Mouse (Mus musculus) intestine, embryonic 15.5 days (tissue): ENCODE data around the gene Hspb9. TPM values are rescaled to one million over a fixed set of nuclear protein-coding genes. Genes with fewer than 3 reads are reported as not detected.

Source experiments
- ATAC-seq: fragments of 200-750 bp; cut with Nextera tagmentation; 2 replicates; pipeline ENCODE4 v1.8.0; 2017; ENCODE audit warnings: moderate TSS enrichment, moderate library complexity
- H3K27ac ChIP-seq: fragments of 300-500 bp; sonication (generic); 2 replicates; pipeline ENCODE4 v1.5.1; 2015; ENCODE audit warnings: mild to moderate bottlenecking, inconsistent platforms
- H3K27me3 ChIP-seq: fragments of 300-500 bp; sonication (generic); replicated peaks from 2 replicates; pipeline ENCODE4 v1.6.1; 2015; ENCODE audit warnings: inconsistent platforms
- H3K36me3 ChIP-seq: fragments of 300-500 bp; sonication (generic); 2 replicates; pipeline ENCODE4 v1.6.1; 2015; ENCODE audit warnings: inconsistent platforms
- H3K4me1 ChIP-seq: fragments of 300-500 bp; sonication (generic); replicated peaks from 2 replicates; pipeline ENCODE4 v1.6.1; 2015; ENCODE audit warnings: inconsistent platforms
- H3K4me2 ChIP-seq: fragments of 300-500 bp; sonication (generic); replicated peaks from 2 replicates; pipeline ENCODE4 v1.6.1; 2015; ENCODE audit warnings: mild to moderate bottlenecking, inconsistent platforms
- H3K4me3 ChIP-seq: fragments of 300-500 bp; sonication (generic); replicated peaks from 2 replicates; pipeline ENCODE4 v1.5.1; 2015; ENCODE audit warnings: inconsistent platforms
- H3K9ac ChIP-seq: fragments of 300-500 bp; sonication (generic); 2 replicates; pipeline ENCODE4 v1.6.1; 2015; ENCODE audit warnings: inconsistent platforms
- H3K9me3 ChIP-seq: fragments of 300-500 bp; sonication (generic); 2 replicates; pipeline ENCODE4 v1.6.1; 2016; ENCODE audit warnings: inconsistent platforms
- WGBS: fragments of 180-500 bp; shearing (Covaris S2); methylation state at CpG from one replicate; pipeline ENCODE4 v1.1.7; 2015; 5-methylcytosine and 5-hydroxymethylcytosine counted together
- polyA plus RNA-seq: library from polyadenylated mRNA; unstranded; fragments of >200 nt; fragmentation: Nextera tagmentation; extraction: Ambion mirVana; gene quantifications from 2 replicates; pipeline ENCODE4 v1.2.1, GENCODE M21; 2015

The Hspb9 gene
- polyA plus RNA-seq, 1 experiment from 2014 or later: 0.54 TPM

DNA sequence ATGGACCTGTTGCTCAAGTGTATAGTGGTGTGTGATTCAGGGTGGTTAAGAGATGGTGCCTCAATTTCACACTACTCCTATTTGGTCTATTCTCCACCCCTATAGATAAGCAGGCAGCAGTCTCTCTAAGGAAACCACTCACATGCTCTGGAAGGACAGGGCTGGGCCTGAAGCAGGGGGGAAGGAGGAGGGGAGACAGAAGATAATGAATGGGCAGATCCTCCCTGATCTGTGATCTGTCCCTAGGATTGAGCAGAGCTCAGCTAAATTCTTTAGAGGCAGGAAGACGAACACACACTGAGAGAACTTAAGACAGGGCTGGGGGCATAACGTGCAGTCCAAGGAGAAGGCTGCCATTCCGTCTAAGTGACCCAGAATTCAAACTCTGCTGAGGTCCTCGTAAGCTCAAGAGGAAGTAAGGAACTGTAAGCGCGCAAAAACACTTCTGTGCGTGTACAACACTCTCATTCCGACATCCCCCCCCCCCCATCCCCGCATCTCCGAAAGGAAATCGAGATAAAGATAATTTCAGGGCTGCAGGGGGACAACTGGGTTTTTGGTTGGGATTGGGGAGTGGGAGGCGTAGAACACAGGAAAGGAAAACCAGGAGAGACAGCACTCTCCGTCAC is 23.6 kb downstream of the Hspb9 start:
- WGBS: under 1% methylated on average over 13 of the region's 13 CpGs
- Histone ChIP-seq H3K4me3 (peak overlapping the region; percentile 95), H3K9me3 (no peaks in the 10 kb centered on the region), H3K27ac (peak overlapping the region; percentile 70), H3K27me3 (no peaks in the 10 kb centered on the region), H3K4me1 (peaks cover 22% of the 10 kb centered on the region), H3K4me2 (peak overlapping the region; percentile 82), H3K36me3 (no peaks in the 10 kb centered on the region), H3K9ac (peak overlapping the region; percentile 97)
- 0 out of 2 replicates have a peak, but pooled peaks have one; percentile 13 for ATAC-seq

DNA sequence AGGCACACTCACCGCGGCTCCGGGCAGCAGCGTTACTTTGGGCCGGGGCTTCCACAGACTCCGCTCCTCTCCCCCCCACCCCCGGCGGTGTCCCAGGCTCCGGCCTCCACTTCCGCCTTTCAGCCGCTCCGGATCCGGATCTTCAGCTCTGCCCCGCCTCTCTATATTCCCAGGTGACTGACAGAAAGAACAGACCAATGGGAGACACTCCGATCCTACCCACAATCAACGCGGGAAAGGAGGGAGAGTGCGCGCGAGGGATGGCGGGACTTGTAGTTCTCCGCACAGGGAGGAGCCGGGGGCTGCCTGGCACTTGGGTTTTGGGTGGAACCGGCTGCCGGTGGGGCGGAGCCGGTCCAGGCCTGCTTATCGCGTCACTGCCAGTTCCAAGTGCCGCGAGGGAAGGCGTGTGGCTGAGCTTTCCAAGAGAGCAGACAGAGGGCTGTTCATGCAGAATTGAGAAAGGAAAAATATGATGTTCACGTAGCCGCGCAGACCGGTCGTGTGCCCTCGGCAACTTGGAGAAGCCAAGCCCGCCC is 24.5 kb downstream of the Hspb9 start, which contains the start of gene Rab5c:
TSS of gene Rab5c (minus strand) at position 150 of the 539 bp plus-strand sequence.
- peak within 1 kb of the TSS; percentile 82 for H3K4me2 ChIP-seq
- peak within 1 kb of the TSS; percentile 97 for H3K9ac ChIP-seq
- H3K4me3 ChIP-seq: peak within 1 kb of the TSS; percentile 95
- H3K27me3 ChIP-seq: no peaks in the 10 kb centered on the region
- no peaks in the 10 kb centered on the region for H3K36me3 ChIP-seq
- peak; percentile 100 for ATAC-seq
- no peaks in the 10 kb centered on the region for H3K9me3 ChIP-seq
- peak within 1 kb of the TSS; percentile 70 for H3K27ac ChIP-seq
- under 1% methylated on average over 39 of the region's 39 CpGs for WGBS
- peaks cover 20% of the 10 kb centered on the region for H3K4me1 ChIP-seq

DNA sequence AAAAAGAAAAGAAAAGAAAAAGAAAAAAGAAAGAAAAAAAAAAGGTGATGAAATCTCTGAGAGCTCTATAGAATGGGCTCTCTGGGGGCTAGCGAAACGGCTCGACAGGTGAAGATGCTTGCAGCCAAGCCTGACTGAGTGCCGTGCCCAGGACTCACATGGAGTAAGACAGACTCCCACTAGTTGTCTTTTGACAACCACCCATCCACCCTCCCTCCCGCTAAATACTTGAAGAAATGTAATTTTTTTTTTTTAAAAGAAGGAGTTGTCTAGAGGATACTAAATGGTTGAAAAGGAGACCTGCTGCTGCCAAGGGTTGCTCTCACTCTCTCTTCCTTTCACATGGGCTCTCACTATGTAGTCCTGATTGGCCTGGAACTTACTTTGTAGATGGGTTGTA is 25.1 kb downstream of the Hspb9 start:
- WGBS: 19% methylated on average over 5 of the region's 5 CpGs
- Histone ChIP-seq H3K27ac (no peak overlapping the region), H3K9me3 (no peaks in the 10 kb centered on the region), H3K36me3 (no peaks in the 10 kb centered on the region), H3K27me3 (no peaks in the 10 kb centered on the region), H3K4me2 (peak overlapping the region; percentile 82), H3K9ac (peak overlapping the region; percentile 57), H3K4me1 (peaks cover 19% of the 10 kb centered on the region), H3K4me3 (peak overlapping the region; percentile 95)
- ATAC-seq: no peak

DNA sequence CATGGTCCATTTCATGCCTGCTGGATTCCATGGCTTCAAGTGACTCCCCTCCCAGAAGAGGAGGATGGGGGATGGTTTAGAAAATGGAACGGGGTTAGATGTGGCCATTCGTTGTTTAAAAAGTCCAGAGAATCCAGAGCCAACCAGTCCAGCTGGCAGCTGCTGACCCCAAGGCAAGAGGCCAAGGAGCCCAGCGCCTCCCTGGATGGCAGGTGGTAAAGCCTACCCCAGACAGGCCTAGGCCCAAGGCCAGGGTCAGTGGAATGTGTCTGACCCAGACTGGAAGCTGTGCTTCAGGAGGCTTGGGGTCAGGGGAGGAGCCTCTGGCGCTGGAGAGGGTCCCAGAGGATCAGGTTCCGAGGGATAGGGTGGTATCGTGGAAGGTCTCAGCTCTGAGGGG is 27.7 kb downstream of the Hspb9 start:
- H3K9me3 ChIP-seq: no peaks in the 10 kb centered on the region
- no peaks in the 10 kb centered on the region; the same call in 1 of the 2 replicates for H3K27me3 ChIP-seq
- no peak overlapping the region for H3K4me3 ChIP-seq
- H3K4me2 ChIP-seq: no peak overlapping the region
- no peak overlapping the region for H3K27ac ChIP-seq
- no peaks in the 10 kb centered on the region for H3K36me3 ChIP-seq
- 65% methylated on average over 6 of the region's 6 CpGs for WGBS
- H3K4me1 ChIP-seq: peaks cover 9% of the 10 kb centered on the region
- no peak for ATAC-seq
- no peak overlapping the region for H3K9ac ChIP-seq

DNA sequence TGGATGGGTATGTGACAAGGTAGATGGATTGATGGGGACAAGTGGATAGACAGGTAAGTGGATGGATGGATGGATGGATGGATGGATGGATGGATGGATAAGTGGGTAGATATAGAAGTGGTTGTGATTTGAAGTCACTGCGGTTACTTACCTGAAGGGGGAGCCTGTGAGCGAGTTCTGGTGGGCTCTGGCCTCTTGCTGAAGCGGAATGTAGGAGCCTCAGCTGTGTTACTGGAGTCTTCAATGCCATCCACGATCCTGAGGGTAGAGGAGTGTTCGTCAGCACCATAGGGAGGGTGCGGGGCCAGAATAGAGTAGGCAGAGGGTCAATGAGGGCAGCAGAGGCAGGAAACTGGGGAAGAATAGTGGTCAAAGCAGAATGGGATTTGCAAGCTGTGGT is 31.4 kb downstream of the Hspb9 start:
- Histone ChIP-seq H3K27ac (no peak overlapping the region), H3K9me3 (no peaks in the 10 kb centered on the region), H3K4me3 (no peak overlapping the region), H3K36me3 (no peaks in the 10 kb centered on the region), H3K9ac (no peak overlapping the region), H3K4me2 (no peak overlapping the region), H3K27me3 (peaks cover 17% of the 10 kb centered on the region), H3K4me1 (no peaks in the 10 kb centered on the region)
- WGBS: 17% methylated on average over 6 of the region's 6 CpGs
- no peak for ATAC-seq

DNA sequence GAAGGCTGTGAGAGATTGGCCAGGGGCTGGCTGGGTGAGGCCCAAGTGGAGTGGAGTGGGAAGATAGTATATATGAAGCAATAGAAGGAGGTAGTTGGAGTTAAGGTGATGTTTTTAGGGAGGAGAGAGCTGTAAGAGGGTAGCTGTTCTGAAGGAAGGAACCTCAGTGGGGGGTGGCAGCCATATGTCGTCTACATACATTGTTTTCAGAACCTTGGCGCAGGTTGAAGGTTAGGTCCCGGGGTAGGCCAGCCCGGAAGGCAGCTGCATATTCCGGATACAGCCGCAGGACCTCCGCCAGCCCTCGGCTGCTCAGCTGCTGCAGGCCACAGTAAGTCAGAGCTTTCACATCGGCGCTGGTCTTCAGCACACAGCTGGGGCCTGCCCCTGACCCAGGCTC is 32.9 kb downstream of the Hspb9 start:
- 83% methylated on average over 10 of the region's 10 CpGs for WGBS
- Histone ChIP-seq H3K4me1 (no peaks in the 10 kb centered on the region), H3K4me2 (no peak overlapping the region), H3K27me3 (peaks cover 21% of the 10 kb centered on the region), H3K27ac (no peak overlapping the region), H3K9ac (no peak overlapping the region), H3K4me3 (no peak overlapping the region), H3K9me3 (no peaks in the 10 kb centered on the region), H3K36me3 (no peaks in the 10 kb centered on the region)
- no peak for ATAC-seq

DNA sequence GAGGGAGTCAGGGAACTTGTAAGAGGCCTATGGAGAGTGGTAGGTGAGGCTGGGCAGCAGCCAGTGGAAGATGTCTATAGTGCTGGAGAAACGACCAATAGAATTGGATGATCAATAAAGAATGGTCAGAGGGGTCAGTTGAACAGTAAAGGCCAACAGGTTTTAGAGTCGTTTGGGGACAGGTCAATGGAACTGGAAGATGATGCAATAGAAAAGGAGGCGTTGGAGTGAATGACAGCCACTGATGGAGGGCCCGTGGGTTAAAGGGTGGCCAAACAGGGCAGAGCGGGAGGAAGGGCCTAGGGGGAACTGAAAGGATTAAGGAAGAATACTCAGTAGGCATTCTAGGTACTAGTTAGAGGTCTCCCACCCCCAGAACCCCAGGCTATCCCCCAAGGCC is 33.5 kb downstream of the Hspb9 start:
- peaks cover 21% of the 10 kb centered on the region for H3K27me3 ChIP-seq

DNA sequence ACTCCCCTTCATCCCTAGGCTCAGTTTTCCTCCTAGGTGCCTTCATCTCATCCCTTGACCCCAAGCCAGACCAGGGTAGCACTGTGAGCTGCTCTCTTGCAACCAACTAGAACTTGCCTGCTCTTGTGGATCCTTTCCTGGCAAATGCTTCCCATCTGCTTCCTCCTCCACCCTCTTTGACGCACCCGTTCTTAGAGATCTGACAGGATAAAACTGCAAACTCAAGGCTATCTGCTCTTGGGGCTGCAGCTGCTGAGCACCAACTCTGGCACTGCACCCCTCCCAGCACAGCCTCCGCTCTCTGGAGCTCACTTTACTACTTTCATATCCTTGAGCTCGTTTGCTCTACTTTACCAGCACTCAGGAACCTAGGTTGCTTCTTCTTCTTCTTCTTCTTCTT is 35.0 kb downstream of the Hspb9 start:
- H3K4me3 ChIP-seq: no peak overlapping the region
- H3K9ac ChIP-seq: no peak overlapping the region
- H3K36me3 ChIP-seq: no peaks in the 10 kb centered on the region
- WGBS: 68% methylated on average over 4 of the region's 4 CpGs
- H3K4me2 ChIP-seq: no peak overlapping the region
- H3K4me1 ChIP-seq: no peaks in the 10 kb centered on the region
- H3K9me3 ChIP-seq: no peaks in the 10 kb centered on the region
- no peak overlapping the region for H3K27ac ChIP-seq
- no peak for ATAC-seq
- H3K27me3 ChIP-seq: peaks cover 21% of the 10 kb centered on the region

More for the DNA sequence above, 33.5 kb downstream of the Hspb9 start:
- ATAC-seq: no peak
- Histone ChIP-seq H3K9ac (no peak overlapping the region), H3K27ac (no peak overlapping the region), H3K36me3 (no peaks in the 10 kb centered on the region), H3K4me3 (no peak overlapping the region), H3K9me3 (no peaks in the 10 kb centered on the region), H3K4me1 (no peaks in the 10 kb centered on the region), H3K4me2 (no peak overlapping the region)
- 74% methylated on average over 5 of the region's 5 CpGs for WGBS

DNA sequence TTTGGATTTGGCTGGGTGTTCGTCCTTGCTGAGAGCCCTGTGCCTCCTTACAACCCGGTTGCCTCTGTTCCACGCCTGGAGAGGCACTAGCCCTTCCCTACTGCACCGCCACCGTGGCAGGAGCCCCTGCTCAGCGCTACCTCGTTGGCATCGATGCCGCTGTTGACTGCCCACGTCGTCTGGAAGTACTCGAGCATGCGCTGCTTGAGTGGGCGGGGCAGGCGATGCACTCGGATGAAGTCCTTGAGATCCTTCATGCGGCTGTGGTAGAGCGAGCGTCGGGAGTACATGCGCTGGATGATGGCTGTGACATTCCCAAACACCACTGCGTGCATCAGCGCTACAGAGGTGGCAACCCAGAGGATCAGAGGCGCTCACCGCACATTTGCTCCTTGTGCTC is 35.8 kb downstream of the Hspb9 start:
- no peak for ATAC-seq

DNA sequence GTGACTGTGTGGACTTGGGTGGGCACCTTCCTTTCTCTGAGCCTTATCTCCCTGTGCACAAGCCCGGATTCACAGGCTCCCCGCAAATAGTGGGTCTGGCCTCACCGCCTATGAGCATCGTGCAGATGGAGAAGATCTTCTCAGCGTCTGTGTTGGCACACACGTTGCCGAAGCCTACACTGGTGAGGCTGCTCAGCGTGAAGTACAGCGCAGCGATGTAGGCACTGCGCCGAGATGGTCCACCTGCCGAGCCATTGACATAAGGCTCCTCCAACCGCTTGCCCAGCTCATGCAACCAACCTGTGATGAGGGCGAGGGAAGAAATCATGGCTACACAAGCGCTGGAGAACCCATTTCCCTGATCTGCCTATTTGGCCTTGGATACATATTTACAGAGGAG is 36.5 kb downstream of the Hspb9 start:
- no peak overlapping the region for H3K4me2 ChIP-seq
- H3K4me3 ChIP-seq: no peak overlapping the region
- H3K9me3 ChIP-seq: no peaks in the 10 kb centered on the region
- WGBS: 90% methylated on average over 16 of the region's 16 CpGs
- no peaks in the 10 kb centered on the region for H3K4me1 ChIP-seq
- H3K27ac ChIP-seq: no peak overlapping the region
- no peak overlapping the region for H3K9ac ChIP-seq
- H3K36me3 ChIP-seq: no peaks in the 10 kb centered on the region
- ATAC-seq: no peak
- H3K27me3 ChIP-seq: peaks cover 21% of the 10 kb centered on the region

More for the DNA sequence above, 35.8 kb downstream of the Hspb9 start:
- Histone ChIP-seq H3K4me3 (no peak overlapping the region), H3K9ac (no peak overlapping the region), H3K4me2 (peak overlapping the region; percentile 17; the same call in 1 of the 2 replicates), H3K4me1 (no peaks in the 10 kb centered on the region), H3K27me3 (peaks cover 21% of the 10 kb centered on the region), H3K27ac (no peak overlapping the region), H3K9me3 (no peaks in the 10 kb centered on the region), H3K36me3 (no peaks in the 10 kb centered on the region)
- 47% methylated on average over 25 of the region's 25 CpGs for WGBS

DNA sequence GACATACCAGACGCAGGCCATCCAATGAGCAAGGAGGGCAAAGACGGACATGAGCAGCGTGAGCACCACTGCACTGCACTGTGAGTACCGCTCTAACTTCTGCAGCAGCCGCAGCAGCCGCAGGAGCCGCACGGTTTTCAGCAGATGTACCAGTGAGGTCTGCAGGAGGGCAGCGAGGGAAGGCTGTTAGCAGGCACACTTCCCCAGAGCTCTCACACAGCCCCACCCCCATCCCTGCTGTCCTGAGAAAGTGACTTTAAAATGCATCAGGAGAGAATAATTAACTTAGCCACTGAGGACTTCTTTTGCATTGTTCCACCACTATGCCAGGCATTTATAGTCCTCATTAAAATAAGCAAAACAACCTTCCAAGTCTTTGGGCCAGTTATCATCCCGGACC is 38.6 kb downstream of the Hspb9 start:
- Histone ChIP-seq H3K27me3 (peaks cover 21% of the 10 kb centered on the region), H3K4me3 (no peak overlapping the region), H3K4me1 (no peaks in the 10 kb centered on the region), H3K36me3 (no peaks in the 10 kb centered on the region), H3K27ac (no peak overlapping the region), H3K9me3 (no peaks in the 10 kb centered on the region), H3K9ac (no peak overlapping the region), H3K4me2 (no peak overlapping the region)
- no peak for ATAC-seq
- WGBS: 28% methylated on average over 10 of the region's 10 CpGs

DNA sequence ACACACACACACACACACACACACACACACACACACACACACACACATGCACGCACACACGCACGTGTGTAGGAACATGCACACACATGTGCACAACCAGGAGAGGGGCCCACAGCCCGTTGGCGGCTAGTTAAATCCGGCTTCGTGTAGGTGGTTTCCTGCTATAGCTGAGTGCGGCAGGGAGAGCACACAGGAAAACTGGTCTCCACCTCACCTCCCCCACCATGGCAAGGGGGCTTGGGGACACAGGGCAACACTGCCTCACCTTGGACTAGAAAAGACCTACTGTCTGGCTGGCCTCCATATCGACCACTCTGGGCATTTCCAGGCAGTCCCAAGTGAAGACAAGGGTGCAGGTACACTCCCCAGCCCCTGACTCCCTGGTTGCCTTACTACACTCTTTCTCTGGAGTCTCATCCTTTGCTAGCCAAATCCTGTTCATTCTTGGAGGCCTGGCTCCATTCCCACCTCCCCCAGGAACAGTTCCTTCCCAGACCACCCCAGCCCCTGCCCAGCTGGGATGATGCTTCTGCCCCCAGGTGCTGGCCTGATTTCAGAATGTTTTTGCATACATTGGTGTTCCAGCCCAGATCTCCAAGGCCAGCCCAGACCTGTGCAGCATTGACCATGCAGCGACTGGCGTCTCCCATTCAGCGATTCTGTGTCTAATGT is 40.5 kb downstream of the Hspb9 start:
- Histone ChIP-seq H3K36me3 (no peaks in the 10 kb centered on the region), H3K9me3 (no peaks in the 10 kb centered on the region), H3K9ac (no peak overlapping the region), H3K4me2 (no peak overlapping the region), H3K27ac (no peak overlapping the region), H3K27me3 (peaks cover 16% of the 10 kb centered on the region), H3K4me3 (no peak overlapping the region), H3K4me1 (peaks cover 3% of the 10 kb centered on the region; the same call in 1 of the 2 replicates)
- WGBS: 79% methylated on average over 12 of the region's 12 CpGs
- no peak for ATAC-seq
